Mouse (Mus musculus) heart, embryonic 14.5 days (tissue): ENCODE measurements around the gene Efcab5. TPM values are rescaled to one million over a fixed set of nuclear protein-coding genes. Genes with fewer than 3 reads are reported as not detected.

Experiments
- ATAC-seq: fragments of 200-750 bp; cut with Nextera tagmentation; 2 replicates; pipeline ENCODE4 v1.8.0; 2017; ENCODE audit warnings: low read depth, moderate TSS enrichment; ENCODE audit not compliant: insufficient number of reproducible peaks, insufficient read depth, low FRiP score
- H3K27ac ChIP-seq, 2 experiments: fragments of 200-500 bp in 1 of 2; fragments of 300-500 bp in 1 of 2; sonication (generic) in 1 of 2; replicated peaks in 1 of 2; 2 replicates each; pipeline ENCODE4 v1.5.1; 2012 to 2014; ENCODE audit warnings: low read depth in 2 of 2, low read length in 2 of 2, control low read depth in 1 of 2, mild to moderate bottlenecking in 1 of 2, mixed read lengths in 1 of 2; ENCODE audit not compliant: control insufficient read depth in 1 of 2, insufficient read depth in 1 of 2
- H3K27me3 ChIP-seq: fragments of 300-500 bp; sonication (generic); 2 replicates; pipeline ENCODE4 v1.6.1; 2014; ENCODE audit warnings: mild to moderate bottlenecking, low read length, control low read depth; ENCODE audit not compliant: control insufficient read depth, insufficient read depth
- H3K36me3 ChIP-seq: fragments of 300-500 bp; sonication (generic); 2 replicates; pipeline ENCODE4 v1.6.1; 2014; ENCODE audit warnings: mild to moderate bottlenecking, control low read depth, low read length, mixed read lengths; ENCODE audit not compliant: control insufficient read depth, insufficient read depth
- H3K4me1 ChIP-seq, 2 experiments: fragments of 200-500 bp in 1 of 2; fragments of 300-500 bp in 1 of 2; sonication (generic) in 1 of 2; 2 replicates each; pipeline ENCODE4 v1.6.1; 2012 to 2014; ENCODE audit warnings: low read length in 2 of 2, control low read depth in 1 of 2, mixed read lengths in 1 of 2; ENCODE audit not compliant: control insufficient read depth in 2 of 2, insufficient read depth in 2 of 2
- H3K4me2 ChIP-seq: fragments of 300-500 bp; sonication (generic); 2 replicates; pipeline ENCODE4 v1.6.1; 2014; ENCODE audit warnings: mild to moderate bottlenecking, low read length
- H3K4me3 ChIP-seq, 2 experiments: fragments of 200-500 bp in 1 of 2; fragments of 300-500 bp in 1 of 2; sonication (generic) in 1 of 2; 2 replicates each; pipeline ENCODE4 v1.5.1; 2012 to 2014; ENCODE audit warnings: low read length in 2 of 2, mild to moderate bottlenecking in 2 of 2, control low read depth in 1 of 2, low read depth in 1 of 2, moderate library complexity in 1 of 2; ENCODE audit not compliant: control insufficient read depth in 1 of 2, insufficient read depth in 1 of 2
- H3K9ac ChIP-seq: fragments of 300-500 bp; sonication (generic); 2 replicates; pipeline ENCODE4 v1.6.1; 2014; ENCODE audit warnings: mild to moderate bottlenecking, low read length
- H3K9me3 ChIP-seq: fragments of 300-500 bp; sonication (generic); 2 replicates; pipeline ENCODE4 v1.6.1; 2016; ENCODE audit warnings: low read length, control low read depth; ENCODE audit not compliant: control insufficient read depth
- WGBS: fragments of 180-500 bp; shearing (Covaris S2); extraction: QIAGEN DNeasy Blood & Tissue Kit; methylation state at CpG from one replicate; pipeline ENCODE4 v1.1.7; 2014; 5-methylcytosine and 5-hydroxymethylcytosine counted together
- polyA plus RNA-seq: library from polyadenylated mRNA; unstranded; fragments of >200 nt; fragmentation: Nextera tagmentation; extraction: Ambion mirVana; gene quantifications from 2 replicates; pipeline ENCODE4 v1.2.1, GENCODE M21; 2014

The Efcab5 gene
- polyA plus RNA-seq, 1 experiment from 2014 or later: 0.43 TPM

GRCm38 (mm10) chr11:77096581-77096980 is 92.2 kb downstream of the Efcab5 start:
- Histone ChIP-seq H3K36me3 (no peaks in the 10 kb centered on the region), H3K9me3 (no peaks in the 10 kb centered on the region), H3K4me1 (peaks cover 6 to 8% of the 10 kb centered on the region in 2 experiments), H3K9ac (no peak overlapping the region), H3K4me3 (no peak overlapping the region), H3K4me2 (no peak overlapping the region), H3K27me3 (no peaks in the 10 kb centered on the region), H3K27ac (no peak overlapping the region)
- WGBS: 46% methylated on average over 3 of the region's 3 CpGs
- no peak for ATAC-seq

- no peak for ATAC-seq
- Histone ChIP-seq H3K4me3 (no peak overlapping the region), H3K9me3 (no peaks in the 10 kb centered on the region), H3K36me3 (no peaks in the 10 kb centered on the region), H3K27me3 (no peaks in the 10 kb centered on the region), H3K27ac (no peak overlapping the region), H3K9ac (no peak overlapping the region), H3K4me2 (no peak overlapping the region), H3K4me1 (peaks cover 6 to 8% of the 10 kb centered on the region in 2 experiments)
- WGBS: 52% methylated on average over 10 of the region's 10 CpGs
Observed at GRCm38 (mm10) chr11:77095206-77095605, 93.6 kb downstream of the Efcab5 start.

- WGBS: 63% methylated on average over 8 of the region's 8 CpGs
- Histone ChIP-seq H3K4me3 (no peak overlapping the region), H3K9ac (no peak overlapping the region), H3K27me3 (no peaks in the 10 kb centered on the region), H3K9me3 (no peaks in the 10 kb centered on the region), H3K4me1 (peaks cover 6 to 8% of the 10 kb centered on the region in 2 experiments), H3K4me2 (no peak overlapping the region), H3K27ac (no peak overlapping the region), H3K36me3 (no peaks in the 10 kb centered on the region)
- ATAC-seq: no peak
Observed at GRCm38 (mm10) chr11:77094136-77094535, 94.6 kb downstream of the Efcab5 start.

GRCm38 (mm10) chr11:77093208-77093607 is 95.6 kb downstream of the Efcab5 start:
- WGBS: 3% methylated on average over 11 of the region's 11 CpGs
- Histone ChIP-seq H3K4me2 (peak overlapping the region; percentile 63), H3K9me3 (no peaks in the 10 kb centered on the region), H3K36me3 (no peaks in the 10 kb centered on the region), H3K27me3 (no peaks in the 10 kb centered on the region), H3K4me3 (peak overlapping the region; percentile 29 to 38), H3K4me1 (peaks cover 6 to 8% of the 10 kb centered on the region in 2 experiments), H3K9ac (peak overlapping the region; percentile 38; the same call in 1 of the 2 replicates), H3K27ac (no peak overlapping the region)
- no peak for ATAC-seq

GRCm38 (mm10) chr11:77089162-77089561 is 99.6 kb downstream of the Efcab5 start:
- H3K9ac ChIP-seq: no peak overlapping the region
- no peaks in the 10 kb centered on the region for H3K36me3 ChIP-seq
- no peaks in the 10 kb centered on the region for H3K4me1 ChIP-seq
- H3K27ac ChIP-seq: no peak overlapping the region
- WGBS: 32% methylated on average over 2 of the region's 2 CpGs
- no peaks in the 10 kb centered on the region for H3K9me3 ChIP-seq
- ATAC-seq: no peak
- H3K4me2 ChIP-seq: no peak overlapping the region
- no peak overlapping the region for H3K4me3 ChIP-seq
- H3K27me3 ChIP-seq: no peaks in the 10 kb centered on the region

- Histone ChIP-seq H3K27ac (no peak overlapping the region), H3K4me2 (no peak overlapping the region), H3K36me3 (no peaks in the 10 kb centered on the region), H3K9ac (no peak overlapping the region), H3K9me3 (no peaks in the 10 kb centered on the region), H3K4me3 (no peak overlapping the region), H3K27me3 (no peaks in the 10 kb centered on the region; the same call in 1 of the 2 replicates), H3K4me1 (no peaks in the 10 kb centered on the region)
- ATAC-seq: no peak
- WGBS: 46% methylated on average over 2 of the region's 2 CpGs
Observed at GRCm38 (mm10) chr11:77087004-77087403, 101.8 kb downstream of the Efcab5 start.

GRCm38 (mm10) chr11:77084001-77084682 is 104.6 kb downstream of the Efcab5 start:
- Histone ChIP-seq H3K4me3 (no peak overlapping the region), H3K27ac (no peak overlapping the region), H3K4me2 (no peak overlapping the region), H3K27me3 (peaks cover 8% of the 10 kb centered on the region), H3K9me3 (no peaks in the 10 kb centered on the region), H3K9ac (no peak overlapping the region), H3K4me1 (no peaks in the 10 kb centered on the region), H3K36me3 (no peaks in the 10 kb centered on the region)
- 43% methylated on average over 5 of the region's 5 CpGs for WGBS
- ATAC-seq: no peak

GRCm38 (mm10) chr11:77079361-77079760 is 109.4 kb downstream of the Efcab5 start:
- Histone ChIP-seq H3K4me1 (0 out of 4 replicates have a peak, but pooled peaks cover 0 to 2% of the 10 kb centered on the region in 2 experiments), H3K9ac (no peak overlapping the region), H3K36me3 (peaks cover 21% of the 10 kb centered on the region), H3K27ac (no peak overlapping the region), H3K4me2 (no peak overlapping the region), H3K27me3 (peaks cover 8% of the 10 kb centered on the region), H3K9me3 (no peaks in the 10 kb centered on the region), H3K4me3 (no peak overlapping the region)
- ATAC-seq: no peak
- 91% methylated on average over 1 of the region's 1 CpGs for WGBS
